Mouse (Mus musculus): Measurements from ENCODE around the gene Prss1. TPM values are rescaled to one million over a fixed set of nuclear protein-coding genes. Genes with fewer than 3 reads are reported as not detected.

The Prss1 gene
- not detected in 2 replicates for polyA plus RNA-seq (2012; rRNA removed)

DNA sequence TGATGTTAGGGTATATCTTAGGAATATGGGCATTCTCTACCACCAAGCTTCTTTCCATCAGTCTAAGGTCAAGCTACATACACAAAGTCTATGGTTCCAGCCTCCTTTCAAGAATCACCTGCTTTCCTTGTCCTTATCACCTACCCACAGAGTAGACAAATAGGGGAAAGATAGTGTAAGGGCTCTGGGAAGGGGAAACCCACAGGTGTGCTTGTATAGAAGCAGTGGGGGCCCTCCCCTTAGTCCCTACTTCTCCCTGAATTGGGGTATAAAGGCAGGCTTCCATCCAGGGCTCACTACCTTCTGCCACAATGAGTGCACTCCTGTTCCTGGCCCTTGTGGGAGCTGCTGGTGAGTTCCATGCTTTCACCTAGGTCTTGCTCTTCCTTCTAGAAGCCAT is at the start of gene Prss1:
Prss1 (plus strand) TSS at position 301 of the 400 bp plus-strand sequence.

DNA sequence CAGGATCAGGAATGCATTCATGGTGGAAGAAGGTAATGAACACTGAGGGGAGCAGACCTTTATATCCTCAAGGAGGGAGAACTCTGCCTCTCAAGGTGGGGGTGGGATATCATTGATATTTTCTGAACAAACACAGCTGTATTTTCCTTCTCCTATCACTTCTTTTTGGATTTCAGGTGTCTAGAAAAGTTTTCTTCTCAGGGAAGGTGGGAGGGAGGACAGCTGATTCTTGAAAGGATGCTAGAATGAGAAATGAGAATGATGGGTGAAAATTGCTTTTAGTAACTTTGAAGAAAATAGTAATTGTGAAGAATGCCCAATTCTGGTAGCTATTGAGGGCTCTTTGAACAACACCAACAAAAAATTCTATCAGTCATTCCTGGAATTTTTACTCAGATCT is 12.7 kb upstream of the Prss1 start, which contains the start of gene Gm10334:
Gm10334 (minus strand) TSS at position 101 of the 400 bp plus-strand sequence.

Other genes starting within 250 kb of the Prss1 start
- 0.11 TPM in 1 of 2 replicates, not detected in the other for gene Try4, start 156.7 kb upstream of the Prss1 start, polyA plus RNA-seq (2012; rRNA removed)
- gene Try5, start 142.1 kb upstream of the Prss1 start, polyA plus RNA-seq (2012; rRNA removed), result 0.21 TPM in 1 of 2 replicates, not detected in the other
- not detected in 2 replicates for gene Try10, start 104.8 kb upstream of the Prss1 start, polyA plus RNA-seq (2012; rRNA removed)
- 0.20 and 0.24 TPM in 2 replicates for gene Prss3, start 81.3 kb upstream of the Prss1 start, polyA plus RNA-seq (2012; rRNA removed)
- gene Gm5771, start 66.6 kb upstream of the Prss1 start, polyA plus RNA-seq (2012; rRNA removed), result not detected in 2 replicates
- 0.20 and 0.21 TPM in 2 replicates for gene Gm10334, start 12.8 kb upstream of the Prss1 start, polyA plus RNA-seq (2012; rRNA removed)
- gene Prss2, start 62.9 kb downstream of the Prss1 start, polyA plus RNA-seq (2012; rRNA removed), result 0.17 TPM in 1 of 2 replicates, not detected in the other
- 12.7 and 17.2 TPM in 2 replicates for gene Ephb6, start 146.6 kb downstream of the Prss1 start, polyA plus RNA-seq (2012; rRNA removed)
- 0.06 and 0.25 TPM in 2 replicates for gene Trpv6, start 177.5 kb downstream of the Prss1 start, polyA plus RNA-seq (2012; rRNA removed)
- 0.05 TPM in 1 of 2 replicates, not detected in the other for gene Trpv5, start 221.8 kb downstream of the Prss1 start, polyA plus RNA-seq (2012; rRNA removed)
- not detected in 2 replicates for gene Llcfc1, start 225.5 kb downstream of the Prss1 start, polyA plus RNA-seq (2012; rRNA removed)
- 20.0 and 26.0 TPM in 2 replicates for gene Kel, start 245.4 kb downstream of the Prss1 start, polyA plus RNA-seq (2012; rRNA removed)